Mouse (Mus musculus) cerebellum, adult 11-12 months (tissue): ENCODE results near the gene 4930469K13Rik.

ENCODE experiments used
- DNase-seq: peaks from one replicate; pipeline ENCODE4 v3.0.0; 2022

4930469K13Rik gene

GRCm38 (mm10) chr11:33974341-33975040 is 123.9 kb downstream of the 4930469K13Rik start:
- DNase-seq, result no peak

GRCm38 (mm10) chr11:33972114-33972513 is 126.2 kb downstream of the 4930469K13Rik start:
- no peak for DNase-seq

- no peak for DNase-seq
These were observed 129.2 kb downstream of the 4930469K13Rik start for GRCm38 (mm10) chr11:33969199-33969598.

GRCm38 (mm10) chr11:33967708-33968107 is 130.6 kb downstream of the 4930469K13Rik start:
- DNase-seq, result no peak

GRCm38 (mm10) chr11:33965380-33965779 is 133.0 kb downstream of the 4930469K13Rik start:
- DNase-seq, result no peak

- no peak for DNase-seq
These were observed 135.5 kb downstream of the 4930469K13Rik start, which contains the start of gene Kcnmb1 for GRCm38 (mm10) chr11:33962688-33963407. Kcnmb1 (plus strand) TSS chr11:33963013.

GRCm38 (mm10) chr11:33962178-33962577 is 136.2 kb downstream of the 4930469K13Rik start:
- DNase-seq, result no peak

- DNase-seq, result no peak
These were observed 139.6 kb downstream of the 4930469K13Rik start for GRCm38 (mm10) chr11:33958713-33959112.

GRCm38 (mm10) chr11:33957595-33957994 is 140.8 kb downstream of the 4930469K13Rik start:
- DNase-seq, result no peak

- no peak for DNase-seq
These were observed 141.7 kb downstream of the 4930469K13Rik start for GRCm38 (mm10) chr11:33956623-33957022.

- no peak for DNase-seq
These were observed 142.4 kb downstream of the 4930469K13Rik start for GRCm38 (mm10) chr11:33955982-33956381.

- DNase-seq, result no peak
These were observed 146.4 kb downstream of the 4930469K13Rik start for GRCm38 (mm10) chr11:33951684-33952625.

GRCm38 (mm10) chr11:33951155-33951554 is 147.2 kb downstream of the 4930469K13Rik start:
- no peak for DNase-seq

- no peak for DNase-seq
These were observed 151.9 kb downstream of the 4930469K13Rik start for GRCm38 (mm10) chr11:33946501-33946900.

GRCm38 (mm10) chr11:33944786-33945328 is 153.5 kb downstream of the 4930469K13Rik start:
- DNase-seq, result no peak

- no peak for DNase-seq
These were observed 154.1 kb downstream of the 4930469K13Rik start for GRCm38 (mm10) chr11:33944067-33944785.

GRCm38 (mm10) chr11:33943565-33943964 is 154.8 kb downstream of the 4930469K13Rik start:
- no peak for DNase-seq

- no peak for DNase-seq
These were observed 158.8 kb downstream of the 4930469K13Rik start for GRCm38 (mm10) chr11:33939456-33940113.

- DNase-seq, result no peak
These were observed 159.6 kb downstream of the 4930469K13Rik start for GRCm38 (mm10) chr11:33938561-33939274.

- no peak for DNase-seq
These were observed 160.7 kb downstream of the 4930469K13Rik start for GRCm38 (mm10) chr11:33937641-33938040.

GRCm38 (mm10) chr11:33934286-33934685 is 164.1 kb downstream of the 4930469K13Rik start:
- DNase-seq, result no peak
